Mouse (Mus musculus): ENCODE measurements at regions not wholly inside any gene's neighbourhood (a gene's known extent, or its start where the extent isn't known, plus 50 kb on each side); places are given as distances from the start of the nearest gene placed in this dataset.

GRCm38 (mm10) chr3:148336640-148337039 is 653.7 kb downstream of the Adgrl2 start:
- H3K27ac ChIP-seq (ENCODE audit: insufficient read depth, low read length): no peak overlapping the region
- no peaks in the 10 kb centered on the region for H3K4me1 ChIP-seq (ENCODE audit: control insufficient read depth, insufficient read depth, low read length)
- no peak overlapping the region for H3K4me3 ChIP-seq (ENCODE audit: insufficient read depth, low read length)
- no peak for TF ChIP-seq POLR2A (IDR thresholded peaks at IDR 0.05; ENCODE audit: low read depth, low read length)
- TF ChIP-seq CTCF (IDR thresholded peaks at IDR 0.05; ENCODE audit: borderline replicate concordance, insufficient read depth, low read length): no peak

- Histone ChIP-seq H3K4me1 (ENCODE audit: control insufficient read depth, insufficient read depth, low read length) (no peaks in the 10 kb centered on the region), H3K27ac (ENCODE audit: insufficient read depth, low read length) (no peak overlapping the region), H3K4me3 (ENCODE audit: insufficient read depth, low read length) (no peak overlapping the region)
- no peak for TF ChIP-seq CTCF (IDR thresholded peaks at IDR 0.05; ENCODE audit: borderline replicate concordance, insufficient read depth, low read length)
- no peak for TF ChIP-seq POLR2A (IDR thresholded peaks at IDR 0.05; ENCODE audit: low read depth, low read length)
Observed at GRCm38 (mm10) chr3:148336091-148336511, 654.3 kb downstream of the Adgrl2 start.

- Histone ChIP-seq H3K4me3 (ENCODE audit: insufficient read depth, low read length) (no peak overlapping the region), H3K4me1 (ENCODE audit: control insufficient read depth, insufficient read depth, low read length) (no peaks in the 10 kb centered on the region), H3K27ac (ENCODE audit: insufficient read depth, low read length) (no peak overlapping the region)
- TF ChIP-seq POLR2A (IDR thresholded peaks at IDR 0.05; ENCODE audit: low read depth, low read length) (no peak), CTCF (IDR thresholded peaks at IDR 0.05; ENCODE audit: borderline replicate concordance, insufficient read depth, low read length) (no peak)
Observed at GRCm38 (mm10) chr3:148335654-148336053, 654.7 kb downstream of the Adgrl2 start.

GRCm38 (mm10) chr3:148324911-148325621 is 665.3 kb downstream of the Adgrl2 start:
- TF ChIP-seq POLR2A (IDR thresholded peaks at IDR 0.05; ENCODE audit: low read depth, low read length) (no peak), CTCF (IDR thresholded peaks at IDR 0.05; ENCODE audit: borderline replicate concordance, insufficient read depth, low read length) (no peak)
- Histone ChIP-seq H3K27ac (ENCODE audit: insufficient read depth, low read length) (no peak overlapping the region), H3K4me3 (ENCODE audit: insufficient read depth, low read length) (no peak overlapping the region), H3K4me1 (ENCODE audit: control insufficient read depth, insufficient read depth, low read length) (no peaks in the 10 kb centered on the region)

GRCm38 (mm10) chr3:148321894-148322293 is 668.5 kb downstream of the Adgrl2 start:
- no peak for TF ChIP-seq POLR2A (IDR thresholded peaks at IDR 0.05; ENCODE audit: low read depth, low read length)
- TF ChIP-seq CTCF (IDR thresholded peaks at IDR 0.05; ENCODE audit: borderline replicate concordance, insufficient read depth, low read length): no peak
- H3K27ac ChIP-seq (ENCODE audit: insufficient read depth, low read length): no peak overlapping the region
- no peak overlapping the region for H3K4me3 ChIP-seq (ENCODE audit: insufficient read depth, low read length)
- H3K4me1 ChIP-seq (ENCODE audit: control insufficient read depth, insufficient read depth, low read length): no peaks in the 10 kb centered on the region

- H3K27ac ChIP-seq (ENCODE audit: insufficient read depth, low read length): no peak overlapping the region
- H3K4me3 ChIP-seq (ENCODE audit: insufficient read depth, low read length): no peak overlapping the region
- TF ChIP-seq POLR2A (IDR thresholded peaks at IDR 0.05; ENCODE audit: low read depth, low read length): no peak
- TF ChIP-seq CTCF (IDR thresholded peaks at IDR 0.05; ENCODE audit: borderline replicate concordance, insufficient read depth, low read length): no peak
- H3K4me1 ChIP-seq (ENCODE audit: control insufficient read depth, insufficient read depth, low read length): no peaks in the 10 kb centered on the region
Observed at GRCm38 (mm10) chr3:148316198-148316597, 674.2 kb downstream of the Adgrl2 start.

GRCm38 (mm10) chr3:148315286-148315685 is 675.1 kb downstream of the Adgrl2 start:
- H3K4me3 ChIP-seq (ENCODE audit: insufficient read depth, low read length): no peak overlapping the region
- TF ChIP-seq POLR2A (IDR thresholded peaks at IDR 0.05; ENCODE audit: low read depth, low read length) (no peak), CTCF (IDR thresholded peaks at IDR 0.05; ENCODE audit: borderline replicate concordance, insufficient read depth, low read length) (no peak)
- no peaks in the 10 kb centered on the region for H3K4me1 ChIP-seq (ENCODE audit: control insufficient read depth, insufficient read depth, low read length)
- H3K27ac ChIP-seq (ENCODE audit: insufficient read depth, low read length): no peak overlapping the region

- H3K4me3 ChIP-seq (ENCODE audit: insufficient read depth, low read length): no peak overlapping the region
- no peak for TF ChIP-seq CTCF (IDR thresholded peaks at IDR 0.05; ENCODE audit: borderline replicate concordance, insufficient read depth, low read length)
- no peak for TF ChIP-seq POLR2A (IDR thresholded peaks at IDR 0.05; ENCODE audit: low read depth, low read length)
- no peaks in the 10 kb centered on the region for H3K4me1 ChIP-seq (ENCODE audit: control insufficient read depth, insufficient read depth, low read length)
- no peak overlapping the region for H3K27ac ChIP-seq (ENCODE audit: insufficient read depth, low read length)
Observed at GRCm38 (mm10) chr3:148295515-148295914, 694.8 kb downstream of the Adgrl2 start.

- H3K4me1 ChIP-seq (ENCODE audit: control insufficient read depth, insufficient read depth, low read length): no peaks in the 10 kb centered on the region
- no peak overlapping the region for H3K4me3 ChIP-seq (ENCODE audit: insufficient read depth, low read length)
- H3K27ac ChIP-seq (ENCODE audit: insufficient read depth, low read length): no peak overlapping the region
- TF ChIP-seq POLR2A (IDR thresholded peaks at IDR 0.05; ENCODE audit: low read depth, low read length): no peak
- no peak for TF ChIP-seq CTCF (IDR thresholded peaks at IDR 0.05; ENCODE audit: borderline replicate concordance, insufficient read depth, low read length)
Observed at GRCm38 (mm10) chr3:148278978-148279377, 711.4 kb downstream of the Adgrl2 start.

GRCm38 (mm10) chr3:148272159-148272848 is 718.1 kb downstream of the Adgrl2 start:
- Histone ChIP-seq H3K4me1 (ENCODE audit: control insufficient read depth, insufficient read depth, low read length) (no peaks in the 10 kb centered on the region), H3K27ac (ENCODE audit: insufficient read depth, low read length) (no peak overlapping the region), H3K4me3 (ENCODE audit: insufficient read depth, low read length) (no peak overlapping the region)
- TF ChIP-seq CTCF (IDR thresholded peaks at IDR 0.05; ENCODE audit: borderline replicate concordance, insufficient read depth, low read length) (no peak), POLR2A (IDR thresholded peaks at IDR 0.05; ENCODE audit: low read depth, low read length) (no peak)

Data from embryonic fibroblast, embryonic 13.5 days (primary cell).